Mouse (Mus musculus): ENCODE results near the gene Adcy4.

Adcy4 gene

DNA sequence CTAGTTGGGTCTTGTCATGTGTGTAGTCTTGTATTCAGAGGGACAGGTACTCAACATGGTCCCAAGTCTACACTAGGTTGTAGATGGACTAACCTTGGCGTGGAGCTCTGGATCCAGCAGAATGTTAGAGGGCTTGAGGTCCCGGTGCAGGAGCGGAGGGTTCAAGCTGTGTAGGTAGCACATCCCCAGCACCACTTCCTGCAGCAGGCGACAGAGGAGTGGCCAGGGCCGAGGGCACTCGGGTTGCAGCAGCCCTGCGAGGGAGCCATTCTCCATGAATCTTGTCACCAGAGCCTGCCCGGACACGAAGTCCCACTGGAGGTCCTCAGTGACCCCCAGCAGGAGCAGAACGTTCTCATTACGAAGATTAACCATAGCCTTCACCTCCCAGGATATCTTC, 3.8 kb upstream of the Adcy4 start:
- DNase-seq: no peak

DNA sequence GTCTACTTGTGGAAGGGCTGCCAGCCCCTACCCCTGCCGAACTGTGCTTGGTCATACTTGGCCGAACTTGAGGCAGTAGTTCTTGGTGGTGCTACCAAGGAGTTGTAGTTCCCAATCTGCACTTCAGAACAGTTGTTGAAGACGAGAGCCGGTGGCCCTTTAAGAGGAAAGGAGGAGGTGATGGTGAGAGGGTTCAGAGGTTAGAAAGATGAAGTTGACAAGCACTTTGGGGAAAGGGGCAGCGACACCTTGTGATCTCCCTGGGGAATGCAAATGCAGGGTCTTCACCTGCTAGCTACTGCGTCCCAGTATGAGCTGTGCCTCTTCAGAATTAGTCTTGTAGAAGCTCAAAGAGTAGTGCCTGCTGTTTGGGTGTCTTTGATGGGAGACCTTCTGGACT, 1.3 kb upstream of the Adcy4 start:
- no peak for DNase-seq

DNA sequence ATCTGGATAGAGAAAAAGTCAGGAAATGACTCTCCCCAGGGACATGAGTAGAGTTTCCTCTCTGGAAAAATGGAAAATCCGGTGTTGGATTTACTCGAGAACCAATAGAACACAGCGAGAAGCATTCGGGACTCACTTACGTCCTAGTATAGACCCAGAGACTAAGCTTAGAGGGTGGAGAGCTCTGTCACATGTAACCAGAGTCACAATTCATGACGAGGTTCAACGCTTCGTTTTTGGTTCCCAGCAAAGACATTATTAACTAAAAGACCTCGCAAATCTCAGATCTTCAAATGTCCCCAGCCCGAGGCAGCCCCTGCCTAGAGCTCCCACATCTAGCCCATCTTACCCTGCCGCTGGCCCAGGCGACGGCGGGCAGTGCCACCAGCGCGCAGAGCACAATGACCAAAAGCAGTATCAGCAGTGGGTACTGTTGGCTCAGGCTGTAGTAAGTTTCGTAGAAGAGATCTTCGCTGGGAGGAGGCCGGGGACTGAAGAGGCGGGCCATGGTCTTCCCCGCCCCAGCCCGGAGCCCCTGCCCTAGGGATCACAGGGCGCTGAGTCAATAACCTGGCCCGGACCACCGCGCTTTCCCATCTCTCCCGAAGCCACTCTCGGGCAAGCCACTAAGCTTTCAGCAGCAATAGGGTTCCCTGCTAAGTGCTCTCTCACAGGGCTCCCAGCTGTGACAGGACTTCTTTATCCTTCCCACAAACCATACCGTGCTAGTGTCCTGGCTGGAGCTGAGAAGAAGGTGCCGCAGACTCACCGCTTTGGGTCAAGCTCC, 531 bp downstream of the Adcy4 start:
- DNase-seq: peak; percentile 87

DNA sequence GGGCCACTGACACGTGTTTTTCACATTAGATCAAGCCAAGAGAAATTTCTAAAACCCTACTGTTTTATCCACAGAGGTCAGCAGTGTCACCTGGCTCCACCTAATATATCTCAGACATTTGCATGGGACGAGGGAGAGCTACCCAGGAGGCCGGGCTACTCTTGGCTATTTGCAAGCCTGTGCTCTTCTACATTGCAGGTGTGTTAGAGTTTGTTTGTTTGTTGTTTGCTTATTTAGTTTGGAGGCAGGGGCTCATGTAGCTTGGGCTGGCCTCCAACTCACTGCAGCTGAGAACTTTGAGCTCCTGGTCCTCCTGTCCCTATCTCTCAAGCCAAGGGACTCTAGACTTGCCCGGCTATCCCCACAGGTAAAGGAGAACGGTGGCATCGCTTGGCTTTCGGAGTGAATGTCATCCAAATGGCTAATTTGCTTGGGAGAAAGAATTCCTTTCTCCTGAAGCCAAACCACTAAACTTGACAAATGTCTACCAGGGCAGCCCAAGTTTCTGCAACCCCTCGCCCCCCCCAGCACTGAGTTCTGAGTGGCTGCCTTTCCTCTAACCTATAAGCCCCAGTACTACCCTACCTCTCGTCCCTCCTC, 1.4 kb downstream of the Adcy4 start:
- DNase-seq: no peak

DNA sequence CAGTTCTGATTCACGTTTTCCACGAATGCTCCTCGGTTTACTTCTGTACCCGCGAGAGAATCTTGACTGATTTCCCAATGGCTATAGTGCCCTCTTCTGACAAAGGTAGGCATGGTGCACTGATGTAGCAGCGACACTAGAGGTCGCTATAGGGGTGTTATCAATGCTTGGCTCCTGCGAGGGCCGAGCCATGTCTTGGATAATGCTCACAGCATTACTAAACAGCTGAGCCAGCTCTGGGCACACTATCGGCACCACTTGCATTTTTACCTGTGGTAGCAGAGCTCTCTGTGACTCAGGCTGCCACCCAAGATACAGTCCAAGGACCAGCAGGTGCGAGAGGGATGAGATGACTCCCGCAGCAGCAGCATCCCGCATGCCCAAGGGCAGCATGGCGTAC, 2.6 kb downstream of the Adcy4 start:
- DNase-seq: peak; percentile 89

DNA sequence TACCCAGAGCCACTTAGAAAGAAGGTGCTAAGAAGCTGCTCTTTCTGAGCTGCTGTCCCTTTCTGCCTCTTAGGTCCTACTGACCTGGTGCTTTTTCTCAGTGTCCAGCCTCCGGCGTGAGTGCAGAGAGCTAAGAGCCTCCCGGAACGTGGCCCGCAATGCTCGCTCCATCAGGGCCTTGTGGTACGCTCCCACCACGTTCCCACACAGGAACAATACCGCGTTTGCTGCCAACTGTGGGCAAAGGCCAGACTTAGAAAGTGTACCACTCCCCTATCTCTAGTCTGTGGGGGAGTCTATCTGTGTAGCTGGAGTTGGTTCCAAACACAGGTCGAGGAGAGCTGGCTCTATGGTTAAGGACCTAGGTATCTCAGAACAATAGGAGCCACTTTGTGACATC, 3.2 kb downstream of the Adcy4 start:
- DNase-seq: no peak

DNA sequence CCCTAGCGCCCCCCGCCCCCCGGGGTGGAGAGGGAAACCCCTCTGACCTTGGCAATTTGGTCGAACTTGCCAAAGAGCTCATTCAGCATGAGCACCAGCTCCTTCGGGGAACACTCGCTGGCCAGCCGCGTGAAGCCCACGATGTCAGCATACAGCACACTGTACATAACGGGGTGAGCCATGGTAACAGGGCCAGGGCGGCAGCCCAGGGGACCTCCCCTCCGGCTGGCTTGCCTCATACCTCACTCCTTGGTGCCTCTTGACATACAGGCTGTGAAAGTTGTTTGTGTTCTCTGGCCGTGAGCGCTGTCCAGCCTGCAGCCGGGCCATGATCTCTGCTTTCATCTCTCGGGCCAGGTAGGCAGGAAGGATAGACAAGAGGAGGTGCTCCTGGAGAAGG, 4.2 kb downstream of the Adcy4 start:
- DNase-seq: no peak

DNA sequence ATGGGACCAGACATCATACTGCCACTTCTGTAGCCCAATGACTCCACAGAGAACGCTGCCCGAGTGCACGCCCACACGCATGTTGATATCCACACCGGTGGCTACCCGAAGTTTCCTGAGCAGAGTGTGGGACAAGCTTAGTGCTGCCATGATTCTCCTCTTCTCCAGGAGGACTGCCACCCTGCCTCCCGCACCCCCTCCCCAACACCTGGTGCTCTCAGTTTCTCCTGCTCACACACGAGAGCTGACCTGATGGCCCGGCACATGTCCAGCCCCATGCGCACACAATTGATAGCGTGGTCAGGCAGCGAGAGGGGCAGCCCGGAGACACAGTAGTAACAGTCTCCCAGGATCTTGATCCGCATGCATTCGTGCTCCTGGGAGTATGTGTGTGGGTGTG, 5.2 kb downstream of the Adcy4 start:
- DNase-seq: no peak

DNA sequence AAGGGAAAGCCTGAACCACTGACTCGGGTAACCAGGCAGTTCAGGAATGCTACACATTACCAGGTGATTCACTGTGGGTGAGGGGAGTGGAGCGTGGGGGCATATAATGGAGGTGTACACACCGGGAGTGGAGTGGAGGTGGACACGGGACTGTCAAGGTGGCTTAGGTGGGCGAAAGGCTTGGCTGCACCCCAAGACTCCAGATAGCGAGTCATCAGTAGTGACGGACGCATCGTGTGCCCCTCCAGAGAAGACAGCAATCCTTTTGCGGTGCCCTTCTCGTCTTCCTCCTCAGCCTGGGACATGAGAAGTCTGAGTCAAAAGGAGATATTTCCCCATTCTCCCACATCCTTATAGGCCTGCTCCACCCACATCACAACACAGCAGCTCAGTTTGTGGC, 6.1 kb downstream of the Adcy4 start:
- no peak for DNase-seq

DNA sequence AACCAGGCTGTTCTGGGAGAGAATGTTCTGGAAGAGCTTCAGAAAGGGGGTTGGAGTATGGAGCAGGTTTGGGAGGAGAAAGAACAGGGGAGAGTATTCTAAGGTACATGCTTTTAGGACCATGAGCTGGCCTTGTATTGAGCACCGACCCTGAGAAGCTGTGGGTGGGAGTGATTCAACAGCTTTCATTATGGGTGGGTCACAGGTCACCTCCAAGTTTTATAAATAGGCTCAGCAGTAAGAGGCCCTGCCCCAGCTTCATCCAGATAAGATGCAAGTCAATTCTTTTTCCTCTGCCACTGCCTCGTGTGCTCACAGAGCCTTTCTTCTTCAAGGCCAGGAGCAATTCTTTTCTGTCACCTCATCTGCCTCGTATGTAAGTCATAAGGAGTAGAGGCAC, 6.7 kb downstream of the Adcy4 start:
- no peak for DNase-seq

DNA sequence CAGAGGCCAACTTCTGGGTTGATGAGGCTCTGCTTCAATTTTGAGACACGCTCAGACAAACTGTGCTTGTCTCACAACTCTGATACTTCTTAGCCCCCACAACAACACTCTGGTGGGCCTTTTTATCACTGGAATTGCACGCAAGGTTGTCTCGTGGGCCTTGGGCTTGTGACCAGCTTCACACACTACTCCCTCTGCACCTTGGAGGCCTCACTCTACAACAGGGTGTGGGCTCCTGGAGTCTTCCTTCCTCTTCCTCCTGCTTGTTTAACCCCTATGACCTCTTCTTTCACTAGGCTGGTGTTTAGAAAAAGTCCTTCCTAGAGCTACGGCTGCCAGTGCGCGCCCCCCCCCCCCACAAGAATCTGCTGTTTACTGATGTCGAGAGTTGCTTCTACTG, 7.2 kb downstream of the Adcy4 start:
- no peak for DNase-seq

DNA sequence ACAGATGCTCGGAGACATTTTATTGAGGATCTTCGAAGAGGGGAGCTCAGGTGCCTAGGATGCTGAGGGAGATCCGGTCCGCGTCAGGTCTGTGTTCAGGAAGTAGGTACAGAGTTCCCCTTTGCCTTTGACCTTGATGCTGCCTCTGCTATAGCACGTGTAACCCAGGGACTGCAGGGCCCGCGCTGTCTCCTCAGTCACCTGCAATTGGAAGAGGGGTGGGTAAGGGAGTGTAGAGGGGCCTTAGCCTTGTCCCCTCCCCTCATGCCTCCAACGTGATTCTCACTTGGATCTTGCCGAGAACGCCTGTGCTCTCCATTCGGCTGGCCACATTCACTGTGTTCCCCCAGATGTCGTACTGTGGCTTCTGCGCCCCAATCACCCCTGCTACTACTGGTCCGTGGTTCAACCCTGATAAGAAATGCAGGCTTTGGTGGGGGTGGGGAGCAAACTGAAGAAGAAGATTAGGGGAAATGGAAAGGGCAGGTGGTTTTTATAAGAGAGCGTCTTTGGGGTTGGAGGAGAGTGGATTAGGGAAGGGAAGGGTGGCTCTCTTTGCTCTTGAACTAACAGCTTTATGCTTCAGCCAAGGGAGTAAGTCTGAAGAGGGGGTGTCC, 14.7 kb downstream of the Adcy4 start:
- DNase-seq: no peak

DNA sequence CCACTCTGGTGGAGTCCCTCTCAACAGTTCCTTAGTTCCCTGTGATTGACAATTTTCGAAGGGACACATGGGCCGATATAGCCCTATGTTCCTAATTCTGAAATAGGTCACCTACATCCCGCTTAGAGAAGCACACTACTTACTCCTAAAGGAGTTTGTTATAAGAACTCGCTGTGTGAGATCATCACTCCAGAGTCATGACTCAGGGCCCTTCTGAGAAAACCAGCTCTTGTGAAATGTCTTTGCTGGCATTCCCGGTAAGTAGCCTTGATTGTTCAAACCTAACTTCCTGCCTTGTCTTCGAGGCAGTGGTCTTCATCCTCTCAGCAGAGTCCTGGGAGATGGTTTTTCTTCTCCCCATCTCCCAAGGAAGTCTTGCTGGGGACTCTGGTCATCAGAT, 15.3 kb downstream of the Adcy4 start:
- DNase-seq: no peak

DNA sequence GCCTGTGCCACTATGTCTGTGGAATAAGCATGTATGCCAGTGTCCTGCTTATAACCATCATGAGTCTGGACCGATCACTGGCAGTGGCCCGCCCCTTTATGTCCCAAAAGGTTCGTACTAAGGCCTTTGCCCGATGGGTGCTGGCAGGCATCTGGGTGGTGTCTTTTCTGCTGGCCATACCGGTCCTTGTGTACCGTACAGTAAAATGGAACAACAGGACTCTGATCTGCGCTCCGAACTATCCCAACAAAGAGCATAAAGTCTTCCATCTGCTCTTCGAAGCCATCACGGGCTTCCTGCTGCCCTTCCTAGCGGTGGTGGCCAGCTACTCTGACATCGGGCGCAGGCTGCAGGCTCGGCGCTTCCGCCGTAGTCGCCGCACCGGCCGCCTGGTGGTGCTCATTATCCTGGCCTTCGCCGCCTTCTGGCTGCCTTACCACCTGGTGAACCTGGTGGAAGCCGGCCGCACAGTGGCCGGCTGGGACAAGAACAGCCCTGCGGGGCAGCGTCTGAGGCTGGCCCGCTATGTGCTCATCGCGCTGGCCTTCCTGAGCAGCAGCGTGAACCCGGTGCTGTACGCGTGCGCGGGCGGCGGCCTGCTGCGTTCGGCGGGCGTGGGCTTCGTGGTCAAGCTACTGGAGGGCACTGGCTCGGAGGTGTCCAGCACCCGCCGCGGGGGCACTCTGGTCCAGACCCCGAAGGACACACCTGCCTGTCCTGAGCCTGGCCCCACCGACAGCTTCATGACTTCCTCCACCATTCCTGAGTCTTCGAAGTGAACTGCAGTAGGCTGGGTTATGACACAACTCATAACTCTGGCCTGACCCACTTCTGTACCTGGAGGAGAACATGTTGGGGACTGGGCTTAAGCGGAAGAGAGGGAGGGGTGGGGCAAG, 16.1 kb downstream of the Adcy4 start:
- DNase-seq: peak; percentile 84

DNA sequence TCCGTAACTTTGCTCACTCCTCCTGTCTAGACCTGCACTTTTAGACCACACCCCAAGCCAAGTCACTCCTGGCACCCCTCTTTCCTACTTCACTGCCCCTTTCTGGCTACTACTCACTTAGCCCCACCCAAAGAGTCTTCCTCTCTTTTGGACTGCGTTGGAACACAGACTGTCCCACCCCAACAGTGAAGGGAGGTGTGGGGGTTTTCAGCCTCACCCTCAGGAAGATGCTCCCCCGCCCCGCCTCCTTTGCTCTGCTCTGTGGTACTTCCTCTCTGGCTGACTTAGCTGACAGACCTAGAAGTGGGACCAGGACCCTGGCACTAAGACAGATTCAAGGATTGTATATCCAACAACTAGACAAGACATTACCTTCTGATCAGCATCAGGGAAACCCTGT, 18.2 kb downstream of the Adcy4 start, which contains the start of gene Ltb4r1:
Gene Ltb4r1, plus strand, starts transcription at position 267 of the 400 bp plus-strand sequence.
- DNase-seq: no peak

DNA sequence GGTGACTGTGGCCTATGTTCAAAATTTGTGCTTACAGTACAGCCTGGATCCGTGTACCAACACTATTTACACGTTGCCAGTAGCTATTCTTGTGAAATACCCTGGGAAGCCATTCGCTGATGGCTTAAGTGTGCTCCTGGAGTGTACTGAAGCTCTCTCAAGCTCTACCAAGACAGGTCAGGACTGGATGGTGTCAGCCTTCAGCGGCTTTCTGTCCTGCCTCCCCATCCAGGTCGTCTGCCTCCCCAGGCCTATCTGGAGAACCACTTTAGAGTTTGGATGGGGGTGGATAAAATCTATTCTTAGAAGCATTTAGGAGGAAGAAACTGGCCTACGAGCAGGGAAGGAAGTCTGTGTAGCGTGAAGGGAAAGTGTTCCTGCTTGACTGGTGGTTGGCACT, 20.7 kb downstream of the Adcy4 start:
- DNase-seq: no peak

DNA sequence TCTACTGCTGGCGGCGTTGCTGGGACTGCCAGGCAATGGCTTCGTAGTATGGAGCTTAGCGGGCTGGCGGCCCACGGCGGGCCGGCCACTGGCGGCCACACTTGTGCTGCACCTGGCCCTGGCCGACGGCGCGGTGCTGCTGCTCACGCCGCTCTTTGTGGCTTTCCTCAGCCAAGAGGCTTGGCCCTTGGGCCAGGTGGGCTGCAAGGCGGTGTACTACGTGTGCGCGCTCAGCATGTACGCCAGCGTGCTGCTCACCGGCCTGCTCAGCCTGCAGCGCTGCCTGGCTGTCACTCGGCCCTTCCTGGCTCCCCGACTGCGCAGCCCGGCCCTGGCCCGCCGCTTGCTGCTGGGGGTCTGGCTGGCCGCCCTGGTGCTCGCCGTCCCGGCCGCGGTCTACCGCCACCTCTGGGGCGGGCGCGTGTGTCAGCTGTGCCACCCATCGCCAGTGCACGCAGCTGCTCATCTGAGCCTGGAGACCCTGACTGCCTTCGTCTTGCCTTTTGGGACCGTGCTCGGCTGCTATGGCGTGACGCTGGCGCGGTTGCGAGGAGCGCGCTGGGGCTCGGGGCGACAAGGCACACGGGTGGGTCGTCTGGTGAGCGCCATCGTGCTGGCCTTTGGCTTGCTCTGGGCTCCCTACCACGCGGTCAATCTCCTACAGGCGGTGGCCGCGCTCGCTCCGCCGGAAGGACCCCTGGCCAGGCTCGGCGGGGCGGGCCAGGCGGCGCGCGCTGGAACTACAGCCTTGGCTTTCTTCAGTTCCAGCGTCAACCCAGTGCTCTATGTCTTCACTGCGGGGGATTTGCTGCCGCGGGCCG, 21.7 kb downstream of the Adcy4 start:
- DNase-seq: peak; percentile 80

DNA sequence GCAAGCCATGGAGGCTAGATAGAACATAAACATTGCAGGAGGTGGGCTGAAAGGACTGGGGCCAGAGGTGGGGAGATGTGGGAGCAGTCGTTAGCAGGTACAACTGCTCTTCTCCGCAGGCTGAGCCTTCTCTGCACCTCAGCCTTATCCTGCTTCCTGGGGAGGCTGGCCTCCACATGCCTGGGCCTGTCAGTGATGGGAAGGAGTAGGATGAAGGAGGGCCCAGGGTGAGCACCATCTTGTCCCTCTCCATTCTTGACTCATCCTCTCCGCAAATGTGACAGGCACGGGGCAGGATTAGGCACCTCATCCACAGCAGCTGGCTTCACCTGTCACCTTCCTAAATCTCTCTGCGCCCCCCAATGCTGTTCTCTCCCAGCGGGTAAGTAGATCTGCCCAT, 22.7 kb downstream of the Adcy4 start, which contains the start of gene Ltb4r2:
Gene Ltb4r2, plus strand, starts transcription at position 266 of the 400 bp plus-strand sequence.
- no peak for DNase-seq

DNA sequence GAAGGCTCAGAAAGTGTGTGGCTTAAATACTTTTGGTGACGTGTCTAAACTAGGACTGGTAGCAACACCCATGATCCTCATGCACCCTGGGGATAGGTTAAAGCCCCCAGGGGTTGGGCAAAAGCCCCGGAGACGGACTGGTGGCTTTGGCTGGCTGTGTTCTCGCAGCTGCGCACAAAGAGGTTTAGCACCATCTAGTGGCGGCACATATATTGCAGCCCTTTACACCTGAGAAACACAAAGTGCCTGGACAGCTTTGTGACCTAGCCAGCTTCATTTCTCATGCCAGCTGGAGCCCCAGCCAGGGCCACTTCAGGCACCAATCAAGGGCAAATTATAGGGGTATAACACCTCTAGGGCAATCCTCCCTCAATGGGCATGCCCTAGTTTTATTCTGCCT, 23.7 kb downstream of the Adcy4 start:
- DNase-seq: peak; percentile 84

DNA sequence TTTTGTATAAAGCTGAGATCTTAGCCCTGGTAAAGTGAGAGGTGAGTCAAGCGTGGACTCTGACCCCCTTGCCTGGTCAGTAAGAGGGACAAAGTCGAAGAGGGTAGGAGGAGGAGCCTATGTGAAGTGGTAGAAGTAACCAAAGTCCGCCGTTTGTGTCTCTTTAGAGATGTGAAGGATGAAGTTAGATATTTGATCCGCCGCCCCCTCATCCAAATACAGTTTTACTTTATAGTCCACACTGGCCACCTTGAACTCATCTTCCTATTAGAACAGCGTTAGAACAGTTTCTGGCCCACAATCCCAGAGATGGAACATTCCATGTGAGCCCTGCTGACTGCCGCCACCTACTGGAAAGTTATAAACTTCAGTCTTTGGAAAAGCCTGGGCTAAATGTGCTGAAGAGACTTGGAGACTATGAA, 25.5 kb downstream of the Adcy4 start, which contains the start of gene Cideb:
Gene Cideb, minus strand, starts transcription at position 96 of the 422 bp plus-strand sequence.
- peak; percentile 83 for DNase-seq

DNA sequence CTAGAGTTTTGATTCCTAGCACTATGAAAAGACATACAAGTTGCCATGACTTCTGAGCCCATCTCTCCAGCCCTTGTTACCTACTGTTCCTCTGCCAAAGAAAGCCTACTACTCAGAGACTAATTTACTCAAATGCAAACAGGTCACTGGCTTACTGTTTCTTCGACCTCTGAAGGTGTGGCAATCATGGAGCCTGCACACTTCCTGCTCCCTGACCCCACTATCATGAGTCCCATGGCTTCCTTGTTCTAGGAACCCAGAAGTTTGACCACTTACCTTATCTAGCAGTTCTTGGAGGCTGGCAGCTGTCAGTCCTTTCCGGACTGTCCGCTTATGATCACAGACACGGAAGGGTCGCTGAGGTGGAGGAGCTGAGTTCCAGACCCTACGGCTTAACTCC, 26.3 kb downstream of the Adcy4 start:
- DNase-seq: no peak
